Mouse (Mus musculus) kidney, embryonic 14.5 days (tissue): ENCODE measurements around the gene Rfc4. TPM values are rescaled to one million over a fixed set of nuclear protein-coding genes. Genes with fewer than 3 reads are reported as not detected.

Source experiments
- ATAC-seq: fragments of 200-750 bp; cut with Nextera tagmentation; 2 replicates; pipeline ENCODE4 v1.8.0; 2017; ENCODE audit warnings: moderate number of reproducible peaks, mild to moderate bottlenecking, moderate TSS enrichment, moderate library complexity; ENCODE audit not compliant: low FRiP score, low TSS enrichment
- H3K27ac ChIP-seq: fragments of 300-500 bp; sonication (generic); 2 replicates; pipeline ENCODE4 v1.5.1; 2014; ENCODE audit warnings: low read depth, mild to moderate bottlenecking, low read length, moderate library complexity, mixed read lengths
- H3K27me3 ChIP-seq: fragments of 300-500 bp; sonication (generic); 2 replicates; pipeline ENCODE4 v1.6.1; 2014; ENCODE audit warnings: mild to moderate bottlenecking, low read length; ENCODE audit not compliant: control insufficient read depth, insufficient read depth
- H3K36me3 ChIP-seq: fragments of 300-500 bp; sonication (generic); 2 replicates; pipeline ENCODE4 v1.6.1; 2014; ENCODE audit warnings: low read length, mixed read lengths; ENCODE audit not compliant: control insufficient read depth, insufficient read depth
- H3K4me1 ChIP-seq: fragments of 300-500 bp; sonication (generic); 2 replicates; pipeline ENCODE4 v1.6.1; 2014; ENCODE audit warnings: low read length, mixed read lengths; ENCODE audit not compliant: control insufficient read depth, insufficient read depth
- H3K4me2 ChIP-seq: fragments of 300-500 bp; sonication (generic); replicated peaks from 2 replicates; pipeline ENCODE4 v1.6.1; 2014; ENCODE audit warnings: low read depth, mild to moderate bottlenecking, low read length
- H3K4me3 ChIP-seq: fragments of 300-500 bp; sonication (generic); 2 replicates; pipeline ENCODE4 v1.5.1; 2014; ENCODE audit warnings: mild to moderate bottlenecking, low read length
- H3K9ac ChIP-seq: fragments of 300-500 bp; sonication (generic); 2 replicates; pipeline ENCODE4 v1.6.1; 2014; ENCODE audit warnings: low read depth, mild to moderate bottlenecking, low read length, moderate library complexity
- H3K9me3 ChIP-seq: fragments of 300-500 bp; sonication (generic); 2 replicates; pipeline ENCODE4 v1.6.1; 2016; ENCODE audit warnings: low read length; ENCODE audit not compliant: control insufficient read depth
- WGBS: fragments of 180-500 bp; shearing (Covaris S2); extraction: QIAGEN DNeasy Blood & Tissue Kit; methylation state at CpG from one replicate; pipeline ENCODE4 v1.1.7; 2014; 5-methylcytosine and 5-hydroxymethylcytosine counted together
- polyA plus RNA-seq: library from polyadenylated mRNA; unstranded; fragments of >200 nt; fragmentation: Nextera tagmentation; extraction: Ambion mirVana; gene quantifications from 2 replicates; pipeline ENCODE4 v1.2.1, GENCODE M21; 2014

Gene Rfc4
- polyA plus RNA-seq, 1 experiment from 2014 or later, result 146 TPM

GRCm38 (mm10) chr16:23162116-23162515 lies 34.6 kb upstream of the Rfc4 start:
- no peaks in the 10 kb centered on the region for H3K4me1 ChIP-seq
- H3K27me3 ChIP-seq, result no peaks in the 10 kb centered on the region
- no peaks in the 10 kb centered on the region for H3K9me3 ChIP-seq

GRCm38 (mm10) chr16:23159749-23160148 lies 32.2 kb upstream of the Rfc4 start:
- Histone ChIP-seq H3K4me1 (no peaks in the 10 kb centered on the region), H3K4me3 (no peak overlapping the region), H3K9me3 (no peaks in the 10 kb centered on the region), H3K36me3 (no peaks in the 10 kb centered on the region), H3K4me2 (no peak overlapping the region), H3K9ac (no peak overlapping the region), H3K27ac (no peak overlapping the region), H3K27me3 (no peaks in the 10 kb centered on the region)
- ATAC-seq, result no peak
- 66% methylated on average over 2 of the region's 2 CpGs for WGBS

More at GRCm38 (mm10) chr16:23162116-23162515, 34.6 kb upstream of the Rfc4 start:
- Histone ChIP-seq H3K27ac (no peak overlapping the region), H3K4me3 (no peak overlapping the region), H3K9ac (no peak overlapping the region), H3K36me3 (no peaks in the 10 kb centered on the region), H3K4me2 (no peak overlapping the region)
- WGBS, result 78% methylated on average over 3 of the region's 3 CpGs
- no peak for ATAC-seq

GRCm38 (mm10) chr16:23158957-23159356 lies 31.4 kb upstream of the Rfc4 start:
- Histone ChIP-seq H3K36me3 (no peaks in the 10 kb centered on the region), H3K4me3 (no peak overlapping the region), H3K4me1 (no peaks in the 10 kb centered on the region), H3K9me3 (no peaks in the 10 kb centered on the region), H3K9ac (no peak overlapping the region), H3K27ac (no peak overlapping the region), H3K27me3 (no peaks in the 10 kb centered on the region), H3K4me2 (no peak overlapping the region)
- ATAC-seq, result no peak
- 36% methylated on average over 2 of the region's 2 CpGs for WGBS

GRCm38 (mm10) chr16:23158292-23158691 lies 30.8 kb upstream of the Rfc4 start:
- Histone ChIP-seq H3K27me3 (no peaks in the 10 kb centered on the region), H3K4me2 (no peak overlapping the region), H3K9ac (no peak overlapping the region), H3K4me3 (no peak overlapping the region), H3K36me3 (no peaks in the 10 kb centered on the region), H3K9me3 (no peaks in the 10 kb centered on the region), H3K4me1 (no peaks in the 10 kb centered on the region), H3K27ac (no peak overlapping the region)
- no peak for ATAC-seq
- 91% methylated on average over 7 of the region's 7 CpGs for WGBS

DNA sequence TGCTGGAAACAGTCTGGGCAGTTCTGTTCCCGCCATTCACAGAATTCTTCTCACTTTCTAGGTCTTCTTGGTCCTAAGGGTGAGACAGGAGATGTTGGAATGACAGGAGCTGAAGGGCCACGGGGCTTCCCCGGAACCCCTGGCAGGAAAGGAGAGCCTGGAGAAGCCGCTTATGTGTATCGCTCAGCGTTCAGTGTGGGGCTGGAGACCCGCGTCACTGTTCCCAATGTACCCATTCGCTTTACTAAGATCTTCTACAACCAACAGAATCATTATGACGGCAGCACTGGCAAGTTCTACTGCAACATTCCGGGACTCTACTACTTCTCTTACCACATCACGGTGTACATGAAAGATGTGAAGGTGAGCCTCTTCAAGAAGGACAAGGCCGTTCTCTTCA lies 29.5 kb upstream of the Rfc4 start:
- no peak overlapping the region for H3K9ac ChIP-seq
- H3K27me3 ChIP-seq, result no peaks in the 10 kb centered on the region
- WGBS, result 95% methylated on average over 13 of the region's 13 CpGs
- no peaks in the 10 kb centered on the region for H3K9me3 ChIP-seq
- no peaks in the 10 kb centered on the region for H3K36me3 ChIP-seq
- H3K4me3 ChIP-seq, result no peak overlapping the region
- H3K4me1 ChIP-seq, result no peaks in the 10 kb centered on the region
- no peak for ATAC-seq
- no peak overlapping the region for H3K4me2 ChIP-seq
- H3K27ac ChIP-seq, result no peak overlapping the region

GRCm38 (mm10) chr16:23154261-23154660 lies 26.7 kb upstream of the Rfc4 start:
- 72% methylated on average over 5 of the region's 5 CpGs for WGBS
- no peaks in the 10 kb centered on the region for H3K4me1 ChIP-seq
- H3K27me3 ChIP-seq, result no peaks in the 10 kb centered on the region
- no peak overlapping the region for H3K27ac ChIP-seq
- H3K4me2 ChIP-seq, result no peak overlapping the region
- no peak overlapping the region for H3K9ac ChIP-seq
- H3K36me3 ChIP-seq, result no peaks in the 10 kb centered on the region
- ATAC-seq, result no peak
- H3K9me3 ChIP-seq, result no peaks in the 10 kb centered on the region
- H3K4me3 ChIP-seq, result no peak overlapping the region

GRCm38 (mm10) chr16:23151423-23151822 lies 23.9 kb upstream of the Rfc4 start:
- no peaks in the 10 kb centered on the region for H3K9me3 ChIP-seq
- H3K27ac ChIP-seq, result no peak overlapping the region
- no peak overlapping the region for H3K4me2 ChIP-seq
- H3K9ac ChIP-seq, result no peak overlapping the region
- H3K27me3 ChIP-seq, result no peaks in the 10 kb centered on the region
- no peak overlapping the region for H3K4me3 ChIP-seq
- WGBS, result 17% methylated on average over 2 of the region's 2 CpGs
- H3K4me1 ChIP-seq, result no peaks in the 10 kb centered on the region
- ATAC-seq, result no peak
- no peaks in the 10 kb centered on the region for H3K36me3 ChIP-seq

GRCm38 (mm10) chr16:23149396-23149795 lies 21.9 kb upstream of the Rfc4 start:
- Histone ChIP-seq H3K27ac (no peak overlapping the region), H3K4me2 (no peak overlapping the region), H3K9ac (no peak overlapping the region), H3K9me3 (no peaks in the 10 kb centered on the region), H3K4me1 (no peaks in the 10 kb centered on the region), H3K27me3 (no peaks in the 10 kb centered on the region), H3K36me3 (no peaks in the 10 kb centered on the region), H3K4me3 (no peak overlapping the region)
- WGBS, result 81% methylated on average over 8 of the region's 8 CpGs
- ATAC-seq, result no peak

- ATAC-seq, result no peak
- 49% methylated on average over 2 of the region's 2 CpGs for WGBS
- no peaks in the 10 kb centered on the region for H3K9me3 ChIP-seq
Measured at GRCm38 (mm10) chr16:23148936-23149335, 21.4 kb upstream of the Rfc4 start.

DNA sequence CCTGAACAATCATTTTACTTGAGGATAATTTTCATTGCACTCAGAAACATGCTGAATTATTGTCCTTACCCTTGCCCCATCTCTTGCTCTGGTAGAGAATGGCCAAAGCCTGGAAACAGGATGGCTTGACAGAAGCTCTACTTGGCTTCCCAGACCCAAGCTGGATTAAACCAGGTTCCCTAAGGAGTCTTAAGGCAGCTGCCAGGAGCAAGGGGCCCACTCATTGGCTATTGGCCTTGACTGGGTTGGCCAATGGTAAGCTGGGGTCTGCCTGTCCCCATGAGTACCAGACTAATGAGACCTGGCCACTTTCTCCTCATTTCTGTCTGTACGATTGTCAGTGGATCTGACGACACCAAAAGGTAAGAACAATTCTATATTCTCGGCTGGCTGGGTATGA lies 18.7 kb upstream of the Rfc4 start, which contains the start of gene Adipoq:
TSS of gene Adipoq (plus strand) at position 257 of the 400 bp plus-strand sequence.
- Histone ChIP-seq H3K36me3 (no peaks in the 10 kb centered on the region), H3K9ac (no peak within 1 kb of the TSS), H3K4me3 (no peak within 1 kb of the TSS), H3K27ac (no peak within 1 kb of the TSS), H3K9me3 (no peaks in the 10 kb centered on the region), H3K27me3 (no peaks in the 10 kb centered on the region), H3K4me1 (no peaks in the 10 kb centered on the region), H3K4me2 (no peak within 1 kb of the TSS)
- WGBS, result 87% methylated on average over 3 of the region's 3 CpGs
- no peak for ATAC-seq

More at GRCm38 (mm10) chr16:23148936-23149335, 21.4 kb upstream of the Rfc4 start:
- Histone ChIP-seq H3K4me3 (no peak overlapping the region), H3K27ac (no peak overlapping the region), H3K4me2 (no peak overlapping the region), H3K36me3 (no peaks in the 10 kb centered on the region), H3K27me3 (no peaks in the 10 kb centered on the region), H3K4me1 (no peaks in the 10 kb centered on the region), H3K9ac (no peak overlapping the region)
